Mouse (Mus musculus) c-Kit-positive CD71-positive TER-119-negative erythroid progenitor cells, embryonic 14.5 days (primary cell): ENCODE data around the gene Ntsr2.
"Not testable (repeated sequence)": the region's sequence is repeated elsewhere in the genome, so short reads cannot be mapped to it uniquely, and the experiment has no call there.

Experiments used
- DNase-seq: peaks from one replicate; pipeline ENCODE4 v3.0.0-alpha.2; 2013; ENCODE audit warnings: low read depth

The Ntsr2 gene

DNA sequence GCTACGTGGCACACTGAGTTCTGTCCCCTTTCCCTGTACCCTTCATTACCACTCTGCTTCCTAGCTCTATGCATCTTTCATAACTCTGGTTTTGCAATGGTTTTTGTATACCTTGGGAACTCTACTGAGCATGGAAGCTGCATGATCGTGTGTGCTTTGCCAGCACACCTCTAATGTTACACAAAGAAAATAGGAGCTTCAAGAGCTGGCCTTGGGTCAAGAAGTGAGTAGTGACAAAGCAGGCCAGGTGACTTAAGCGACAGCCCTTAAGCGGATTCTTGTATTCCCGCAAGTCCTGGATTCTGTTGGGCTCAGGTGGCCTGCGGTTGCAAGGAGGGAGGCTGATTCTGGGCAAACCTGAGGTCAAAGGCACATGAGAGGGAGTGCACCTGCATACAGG, 4.9 kb upstream of the Ntsr2 start:
- no peak for DNase-seq

DNA sequence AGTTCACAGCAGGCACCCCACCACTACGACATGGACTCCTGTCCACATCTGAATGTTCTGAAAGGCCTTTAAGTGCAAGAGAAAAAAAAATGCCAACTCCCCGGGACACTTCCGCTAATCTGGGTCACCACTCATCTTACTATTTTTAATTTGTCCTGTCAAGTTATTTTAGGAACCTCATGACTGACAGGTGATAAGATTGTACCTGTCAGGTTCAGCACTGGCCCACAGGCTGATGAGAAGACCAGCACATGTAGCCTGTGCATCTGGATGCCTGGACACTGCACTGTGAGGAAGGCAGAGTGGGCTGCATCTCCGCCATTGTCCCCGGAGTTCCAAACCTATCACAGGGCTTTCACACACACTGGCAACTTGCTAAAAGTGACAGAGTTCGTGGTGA, 3.4 kb upstream of the Ntsr2 start:
- no peak for DNase-seq

DNA sequence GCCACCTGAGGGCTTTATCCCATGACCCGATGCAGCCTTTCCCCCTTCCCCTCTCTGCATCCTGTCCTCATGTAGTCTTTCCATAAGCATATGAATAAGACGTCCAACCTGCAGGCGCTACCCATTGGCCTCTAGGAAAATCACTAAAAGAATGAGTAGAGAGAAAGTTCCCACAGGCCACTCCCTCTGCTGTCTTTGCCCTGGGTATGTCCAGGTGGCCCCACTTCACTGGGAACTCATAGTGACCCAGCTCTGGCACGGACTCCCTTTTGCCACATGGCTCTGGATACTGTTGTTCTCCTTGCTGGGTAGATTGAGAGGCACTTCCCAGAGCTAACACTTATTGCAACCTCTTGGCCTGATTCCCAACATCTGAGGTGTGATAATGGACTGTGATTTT, 2.4 kb downstream of the Ntsr2 start:
- no peak for DNase-seq

DNA sequence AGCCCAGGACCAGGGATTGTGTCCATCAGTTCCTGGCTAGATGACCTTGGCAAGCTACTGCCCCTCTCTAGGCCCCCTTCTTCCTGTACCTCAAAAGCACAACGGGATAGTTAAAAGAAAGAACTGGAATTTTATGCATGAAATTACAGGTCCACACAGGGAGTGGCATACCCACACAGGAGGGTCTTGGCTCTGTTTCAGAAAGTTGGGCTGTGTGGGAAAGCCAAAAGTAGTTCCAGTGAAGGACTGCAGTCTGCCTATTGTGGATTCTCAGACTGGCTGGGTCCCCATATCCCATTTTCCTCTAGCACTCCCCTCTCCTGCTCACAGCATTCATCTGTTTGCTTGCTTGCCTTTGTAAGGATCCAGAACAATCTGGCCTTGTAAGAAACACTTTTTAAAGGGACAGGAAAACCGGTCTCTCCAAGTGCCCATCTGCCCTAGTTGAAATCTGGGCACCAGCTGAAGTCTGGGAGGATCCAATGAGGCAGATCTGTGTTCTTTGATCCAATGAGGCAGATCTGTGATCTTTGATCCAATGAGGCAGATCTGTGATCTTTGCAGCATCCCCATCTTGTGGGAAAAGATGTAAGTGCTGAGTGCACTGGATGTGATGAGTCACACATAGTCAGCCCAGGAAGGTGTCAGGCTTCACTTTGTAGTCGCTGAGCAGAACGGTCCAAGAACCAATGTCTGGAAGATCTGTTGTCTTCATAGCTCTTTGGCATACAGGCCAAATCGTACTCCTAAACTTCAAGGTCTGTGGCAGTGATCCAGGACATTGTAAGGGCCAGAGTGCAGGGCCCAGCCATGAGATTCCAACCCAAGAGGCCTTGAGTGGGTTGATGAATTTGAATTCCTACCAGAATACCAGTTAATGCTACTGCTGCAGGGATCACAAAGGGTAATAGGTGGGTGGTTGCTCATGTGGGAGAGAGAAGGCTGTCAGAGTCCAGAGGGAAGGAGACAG, 4.0 kb downstream of the Ntsr2 start:
- no peak for DNase-seq

DNA sequence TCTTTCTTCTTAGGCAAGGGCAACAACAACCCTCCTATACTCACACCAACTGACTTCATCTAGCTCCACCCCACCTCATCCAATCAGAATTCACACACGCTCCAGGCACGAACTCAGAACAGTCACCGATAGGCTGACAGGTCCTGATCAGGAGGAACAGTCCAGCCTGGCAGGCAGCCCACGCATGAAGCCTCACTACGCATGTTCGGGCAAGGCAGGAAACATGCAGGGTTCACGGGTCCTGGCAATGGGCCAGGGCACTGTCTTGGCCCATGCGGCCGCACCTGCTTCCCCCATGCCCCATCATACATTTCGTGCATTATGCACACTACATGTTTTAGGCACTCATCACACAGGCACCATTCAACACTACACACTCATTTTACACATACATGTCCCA, 8.3 kb downstream of the Ntsr2 start:
- DNase-seq, result no peak

DNA sequence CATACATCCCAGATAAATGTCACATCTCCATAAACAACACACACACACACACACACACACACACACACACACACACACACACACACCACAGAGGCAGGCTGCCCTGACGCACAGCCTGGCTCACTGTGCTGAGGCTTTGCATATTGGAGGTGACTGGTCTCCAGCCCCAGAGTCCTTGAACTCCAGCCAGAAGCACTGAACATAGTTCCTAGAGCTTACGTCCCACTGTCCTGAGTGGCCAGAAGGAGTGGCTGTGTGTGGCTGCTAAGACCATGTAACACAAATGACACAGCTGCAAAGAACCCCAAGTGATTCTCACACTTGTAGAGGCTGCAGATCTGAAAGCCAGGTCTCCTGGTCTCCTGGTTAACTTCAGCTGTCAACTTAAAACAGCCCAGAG, 8.8 kb downstream of the Ntsr2 start:
- DNase-seq, result no peak

DNA sequence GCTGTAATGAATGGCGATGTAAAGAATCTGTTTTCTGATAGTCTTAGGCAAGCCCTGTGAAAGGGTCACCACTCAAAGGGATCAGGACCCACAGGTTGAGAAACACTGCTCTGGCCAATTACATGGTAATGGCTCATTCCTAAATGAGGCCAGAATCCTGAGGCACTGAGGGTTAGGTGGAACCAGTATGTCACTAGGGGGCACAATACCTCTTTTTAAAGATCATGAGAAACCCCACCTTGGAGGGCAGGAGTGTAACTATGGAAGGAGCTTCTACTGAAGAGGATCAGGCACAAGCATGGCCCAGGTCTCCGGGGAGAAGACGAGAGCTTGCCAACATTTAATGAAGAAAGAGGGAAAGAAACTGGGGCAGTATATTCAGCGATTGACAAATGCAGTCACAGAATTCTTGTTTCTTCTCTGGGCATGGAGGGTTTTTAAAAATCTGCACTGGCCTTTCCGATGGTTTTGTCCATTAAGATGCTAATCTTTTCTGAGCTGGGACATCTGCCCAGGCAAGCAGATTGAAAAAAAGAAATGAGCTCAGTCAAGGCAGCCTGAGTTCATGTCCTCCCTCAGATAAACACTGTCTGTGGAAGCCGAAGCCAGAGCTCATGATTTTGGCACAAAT, 9.9 kb downstream of the Ntsr2 start:
- DNase-seq, result no peak

DNA sequence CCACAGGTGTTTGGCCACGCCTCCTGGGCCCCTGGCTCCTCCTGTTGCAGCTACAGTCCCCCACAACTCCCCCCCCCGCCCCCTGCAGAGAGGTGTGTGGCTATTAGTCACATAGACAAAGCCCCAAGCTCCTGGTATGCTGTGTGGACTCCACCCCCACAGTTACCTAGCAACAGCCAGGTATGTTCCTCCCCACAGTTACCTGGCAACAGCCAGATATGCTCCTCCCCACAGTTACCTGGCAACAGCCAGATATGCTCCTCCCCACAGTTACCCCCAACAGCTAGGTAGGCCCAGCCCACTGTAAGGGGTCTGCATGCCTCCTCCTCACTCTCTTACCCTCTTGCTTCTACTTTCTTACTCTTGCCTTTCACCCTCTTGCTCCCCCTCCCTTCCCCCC, 11.8 kb downstream of the Ntsr2 start:
- DNase-seq, result no peak

DNA sequence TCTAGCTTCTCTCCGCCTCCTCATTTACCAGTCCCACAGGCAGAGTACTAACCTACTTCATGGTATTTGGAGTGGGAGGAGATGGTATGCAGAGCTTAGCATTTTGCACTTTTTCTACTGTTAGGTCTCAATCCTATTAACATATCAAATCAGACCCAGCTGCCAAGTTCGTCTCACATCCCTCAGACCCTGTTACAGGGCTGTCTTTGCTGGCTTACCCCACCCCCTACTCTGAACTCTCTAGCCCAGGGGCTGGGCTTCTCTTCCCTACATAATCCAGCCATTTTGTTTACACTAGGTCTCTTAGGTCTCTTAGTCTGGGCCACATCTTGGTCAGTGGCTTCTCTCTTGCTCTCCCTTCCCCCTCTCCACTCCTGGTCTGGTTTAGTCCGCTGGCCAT, 16.0 kb downstream of the Ntsr2 start:
- no peak for DNase-seq

DNA sequence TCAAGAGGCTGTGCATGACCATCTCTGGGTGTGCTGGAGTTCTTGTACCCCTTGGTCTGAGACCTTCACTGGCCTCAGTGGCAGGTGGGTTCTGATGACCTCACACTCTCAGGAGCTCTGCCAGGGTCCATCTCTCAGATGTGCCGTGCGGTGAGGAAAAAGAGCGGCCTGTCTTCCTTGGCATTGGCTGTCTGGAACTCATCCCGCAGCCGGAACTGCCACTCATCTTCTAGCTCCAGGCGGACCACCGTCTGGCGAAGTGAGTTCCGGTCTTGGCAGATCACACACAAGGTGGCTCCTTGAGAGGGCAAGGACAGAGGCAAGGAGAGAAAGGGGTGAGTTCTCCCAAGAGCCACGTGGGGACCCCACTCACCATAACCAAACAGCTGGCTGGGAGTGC, 19.1 kb downstream of the Ntsr2 start:
- DNase-seq, result no peak

DNA sequence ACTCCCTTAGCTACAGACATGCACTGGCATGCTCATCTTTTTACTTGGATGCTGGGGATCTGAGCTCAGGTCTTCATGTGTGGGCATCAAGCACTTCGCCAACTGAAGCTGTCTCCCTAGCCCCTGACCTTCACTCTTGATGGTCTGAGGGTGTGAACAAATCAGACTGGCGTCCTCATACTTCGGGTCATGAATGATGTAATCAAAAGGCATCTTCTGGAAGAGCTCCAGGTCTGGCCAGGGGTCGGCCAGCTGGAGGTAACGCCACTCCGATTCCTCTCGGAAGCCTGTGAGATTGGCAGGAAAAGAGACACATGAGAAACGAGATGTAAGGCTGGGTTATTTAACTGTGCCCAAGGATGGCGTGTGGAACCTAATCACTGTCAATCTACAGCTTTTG, 37.4 kb downstream of the Ntsr2 start:
- DNase-seq, result no peak

DNA sequence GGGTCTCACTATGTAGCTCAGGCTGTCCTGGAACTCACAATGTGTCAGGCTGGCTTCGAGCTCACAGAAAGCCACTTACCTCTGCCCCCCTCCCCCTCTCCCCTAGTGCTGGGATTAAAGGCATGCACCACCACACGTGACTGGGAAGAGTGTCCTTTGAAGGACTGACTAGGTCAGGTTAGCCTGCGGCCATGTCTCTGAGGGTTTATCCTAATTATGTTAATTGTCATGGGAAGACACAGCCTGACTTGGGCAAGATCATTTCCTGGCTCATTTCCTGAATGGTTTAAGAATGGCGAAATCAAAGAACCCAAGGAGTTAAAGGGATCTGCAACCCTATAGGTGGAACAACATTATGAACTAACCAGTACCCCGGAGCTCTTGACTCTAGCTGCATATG, 41.6 kb downstream of the Ntsr2 start:
- no peak for DNase-seq

DNA sequence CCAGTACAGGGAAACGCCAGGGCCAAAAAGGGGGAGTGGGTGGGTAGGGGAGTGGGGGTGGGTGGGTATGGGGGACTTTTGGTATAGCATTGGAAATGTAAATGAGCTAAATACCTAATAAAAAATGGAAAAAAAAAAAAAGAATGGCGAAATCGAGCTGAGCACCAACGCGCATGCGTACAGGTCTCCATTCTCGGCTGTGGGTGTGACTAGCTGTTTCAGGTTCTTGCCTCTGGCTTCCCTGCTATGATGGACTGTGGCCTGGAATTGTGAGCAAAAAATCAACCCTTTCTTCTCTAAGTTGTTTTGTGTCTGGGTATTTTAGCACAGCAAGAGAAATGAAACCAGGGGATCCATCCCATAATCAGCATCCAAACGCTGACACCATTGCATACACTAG, 42.1 kb downstream of the Ntsr2 start:
- not testable (repeated sequence) for DNase-seq

DNA sequence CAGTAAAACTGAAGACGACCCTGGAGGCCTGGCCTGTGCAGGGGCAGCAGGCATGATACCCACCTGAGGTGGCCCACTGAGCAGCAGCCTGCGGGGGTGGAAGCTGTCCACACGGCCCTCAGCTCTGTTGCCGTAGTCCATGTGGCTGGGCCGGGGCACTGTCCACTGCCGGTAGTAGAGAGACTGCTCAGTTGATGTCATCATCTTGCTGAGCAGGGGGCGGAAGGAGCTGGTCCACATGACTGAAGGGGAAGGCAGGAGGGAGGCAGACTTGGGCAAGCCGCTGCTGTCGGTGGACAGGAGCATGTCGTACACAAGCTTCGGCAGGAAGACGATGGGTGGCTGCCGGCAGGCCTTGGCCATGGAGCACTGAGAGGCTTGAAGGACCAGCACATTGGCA, 43.0 kb downstream of the Ntsr2 start:
- DNase-seq, result no peak

DNA sequence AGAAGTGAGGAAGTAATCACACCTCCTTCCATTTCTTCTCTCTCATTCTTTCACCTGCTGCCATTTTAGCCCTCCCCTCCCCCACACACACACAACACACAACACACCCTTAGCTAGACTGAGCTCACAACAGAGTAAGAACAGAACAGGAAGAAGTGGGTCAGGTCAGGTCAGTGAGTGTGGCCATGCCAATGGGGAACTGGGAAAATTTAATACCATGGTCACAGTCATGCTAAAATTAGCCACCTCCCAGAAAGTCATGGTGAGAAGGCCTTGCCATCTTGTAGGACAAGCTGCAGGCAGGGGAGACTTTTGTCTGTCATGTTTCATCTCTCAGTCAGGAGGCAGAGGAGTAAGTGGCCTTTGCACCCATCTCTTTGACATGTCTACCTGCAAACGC, 45.5 kb downstream of the Ntsr2 start:
- DNase-seq, result no peak
